Mouse (Mus musculus): ENCODE measurements around the gene Agmat. TPM values are rescaled to one million over a fixed set of nuclear protein-coding genes. Genes with fewer than 3 reads are reported as not detected.

Gene Agmat
- polyA plus RNA-seq, 1 experiment from 2014 or later = not detected

GRCm38 (mm10) chr4:141741856-141742255 is 4.6 kb upstream of the Agmat start:
- ATAC-seq (ENCODE audit: low FRiP score) = no peak

GRCm38 (mm10) chr4:141742381-141742780 is 4.1 kb upstream of the Agmat start:
- 92% methylated on average over 4 of the region's 4 CpGs for WGBS
- Histone ChIP-seq H3K4me3 (replicated peaks) (no peak overlapping the region), H3K4me1 (no peaks in the 10 kb centered on the region), H3K27ac (no peak overlapping the region), H3K4me2 (no peak overlapping the region), H3K9ac (no peak overlapping the region), H3K9me3 (no peaks in the 10 kb centered on the region), H3K36me3 (replicated peaks) (no peaks in the 10 kb centered on the region), H3K27me3 (no peaks in the 10 kb centered on the region)
- ATAC-seq (ENCODE audit: low FRiP score) = no peak

More at GRCm38 (mm10) chr4:141741856-141742255, 4.6 kb upstream of the Agmat start:
- 71% methylated on average over 9 of the region's 9 CpGs for WGBS
- H3K27ac ChIP-seq = no peak overlapping the region
- H3K9ac ChIP-seq = no peak overlapping the region
- H3K4me3 ChIP-seq (replicated peaks) = no peak overlapping the region
- no peaks in the 10 kb centered on the region for H3K9me3 ChIP-seq
- no peak overlapping the region for H3K4me2 ChIP-seq
- H3K4me1 ChIP-seq = no peaks in the 10 kb centered on the region
- H3K27me3 ChIP-seq = no peaks in the 10 kb centered on the region
- no peaks in the 10 kb centered on the region for H3K36me3 ChIP-seq (replicated peaks)

DNA sequence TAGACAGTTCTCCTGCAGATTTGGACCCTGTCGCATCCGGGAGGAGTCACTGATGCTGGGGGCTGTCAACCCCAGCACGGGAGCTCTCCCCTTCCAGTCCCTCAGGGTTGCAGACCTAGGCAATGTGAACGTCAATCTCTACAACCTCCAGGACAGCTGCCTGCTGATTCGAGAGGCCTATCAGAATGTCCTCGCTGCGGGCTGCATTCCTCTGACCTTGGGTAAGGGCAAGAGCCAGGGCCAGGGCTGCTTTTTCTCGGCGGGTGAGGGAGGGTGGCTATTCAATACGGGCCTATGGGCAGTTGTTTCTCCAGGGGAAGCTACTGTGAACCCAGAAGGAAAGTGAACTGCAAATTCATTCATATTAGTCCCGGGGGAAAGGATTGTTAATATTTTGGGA is 3.1 kb downstream of the Agmat start:
- no peaks in the 10 kb centered on the region for H3K4me1 ChIP-seq
- no peaks in the 10 kb centered on the region for H3K36me3 ChIP-seq (replicated peaks)
- WGBS = 47% methylated on average over 11 of the region's 11 CpGs
- H3K4me2 ChIP-seq = no peak overlapping the region
- no peak overlapping the region for H3K27ac ChIP-seq
- 0 out of 2 replicates have a peak, but pooled peaks cover 3% of the 10 kb centered on the region for H3K27me3 ChIP-seq
- no peak for ATAC-seq (ENCODE audit: low FRiP score)
- no peaks in the 10 kb centered on the region for H3K9me3 ChIP-seq
- no peak overlapping the region for H3K9ac ChIP-seq
- H3K4me3 ChIP-seq (replicated peaks) = no peak overlapping the region

GRCm38 (mm10) chr4:141750826-141751225 is 4.4 kb downstream of the Agmat start:
- no peak overlapping the region for H3K9ac ChIP-seq
- no peaks in the 10 kb centered on the region for H3K4me1 ChIP-seq
- H3K36me3 ChIP-seq (replicated peaks) = no peaks in the 10 kb centered on the region
- no peak for ATAC-seq (ENCODE audit: low FRiP score)
- H3K4me3 ChIP-seq (replicated peaks) = no peak overlapping the region
- no peak overlapping the region for H3K27ac ChIP-seq
- 0 out of 2 replicates have a peak, but pooled peaks cover 3% of the 10 kb centered on the region for H3K27me3 ChIP-seq
- no peak overlapping the region for H3K4me2 ChIP-seq
- H3K9me3 ChIP-seq = no peaks in the 10 kb centered on the region
- WGBS = 68% methylated on average over 3 of the region's 3 CpGs

- Histone ChIP-seq H3K27ac (no peak overlapping the region), H3K4me3 (replicated peaks) (no peak overlapping the region), H3K9me3 (no peaks in the 10 kb centered on the region), H3K27me3 (0 out of 2 replicates have a peak, but pooled peaks cover 3% of the 10 kb centered on the region), H3K36me3 (replicated peaks) (no peaks in the 10 kb centered on the region), H3K9ac (no peak overlapping the region), H3K4me2 (no peak overlapping the region), H3K4me1 (no peaks in the 10 kb centered on the region)
- 56% methylated on average over 4 of the region's 4 CpGs for WGBS
- no peak for ATAC-seq (ENCODE audit: low FRiP score)
These were observed 5.1 kb downstream of the Agmat start for GRCm38 (mm10) chr4:141751419-141752075.

- Histone ChIP-seq H3K27me3 (0 out of 2 replicates have a peak, but pooled peaks cover 3% of the 10 kb centered on the region), H3K9me3 (no peaks in the 10 kb centered on the region), H3K27ac (no peak overlapping the region), H3K36me3 (replicated peaks) (no peaks in the 10 kb centered on the region), H3K9ac (no peak overlapping the region), H3K4me2 (no peak overlapping the region), H3K4me1 (no peaks in the 10 kb centered on the region), H3K4me3 (replicated peaks) (no peak overlapping the region)
- ATAC-seq (ENCODE audit: low FRiP score) = no peak
- 18% methylated on average over 4 of the region's 4 CpGs for WGBS
These were observed 5.6 kb downstream of the Agmat start for GRCm38 (mm10) chr4:141752076-141752421.

GRCm38 (mm10) chr4:141755375-141755930 is 9.0 kb downstream of the Agmat start:
- Histone ChIP-seq H3K4me3 (replicated peaks) (no peak overlapping the region), H3K4me1 (no peaks in the 10 kb centered on the region), H3K4me2 (no peak overlapping the region), H3K27ac (no peak overlapping the region), H3K27me3 (no peaks in the 10 kb centered on the region), H3K36me3 (replicated peaks) (no peaks in the 10 kb centered on the region), H3K9ac (no peak overlapping the region), H3K9me3 (no peaks in the 10 kb centered on the region)
- no peak for ATAC-seq (ENCODE audit: low FRiP score)
- WGBS = 88% methylated on average over 19 of the region's 19 CpGs

DNA sequence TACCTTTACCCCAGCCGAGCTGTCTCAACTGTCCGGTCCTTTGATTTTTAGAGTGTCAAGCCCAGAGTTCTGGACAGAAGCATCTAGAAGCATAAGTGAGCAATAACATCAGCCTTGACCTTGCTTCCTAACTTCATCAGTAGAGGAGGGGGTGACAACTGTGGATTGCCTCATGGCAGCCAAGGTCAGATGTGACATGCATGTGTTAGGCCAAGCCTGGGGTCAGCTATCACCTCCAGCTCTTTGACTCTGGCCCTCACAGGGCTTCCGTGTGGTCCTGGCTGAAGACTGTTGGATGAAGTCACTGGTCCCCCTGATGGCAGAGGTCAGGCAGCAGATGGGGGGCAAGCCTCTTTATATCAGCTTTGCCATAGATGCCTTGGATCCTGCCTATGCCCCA is 10.7 kb downstream of the Agmat start:
- Histone ChIP-seq H3K4me3 (replicated peaks) (no peak overlapping the region), H3K4me1 (no peaks in the 10 kb centered on the region), H3K4me2 (no peak overlapping the region), H3K27me3 (no peaks in the 10 kb centered on the region), H3K9me3 (no peaks in the 10 kb centered on the region), H3K9ac (no peak overlapping the region), H3K27ac (no peak overlapping the region), H3K36me3 (replicated peaks) (peaks cover 14% of the 10 kb centered on the region)
- no peak for ATAC-seq (ENCODE audit: low FRiP score)
- 92% methylated on average over 3 of the region's 3 CpGs for WGBS

GRCm38 (mm10) chr4:141758874-141759542 is 12.5 kb downstream of the Agmat start:
- no peak for ATAC-seq (ENCODE audit: low FRiP score)
- H3K9ac ChIP-seq = no peak overlapping the region
- no peaks in the 10 kb centered on the region for H3K27me3 ChIP-seq
- WGBS = 78% methylated on average over 6 of the region's 6 CpGs
- H3K4me2 ChIP-seq = no peak overlapping the region
- H3K4me1 ChIP-seq = no peaks in the 10 kb centered on the region
- no peaks in the 10 kb centered on the region for H3K9me3 ChIP-seq
- no peak overlapping the region for H3K4me3 ChIP-seq (replicated peaks)
- H3K27ac ChIP-seq = no peak overlapping the region
- peaks cover 33% of the 10 kb centered on the region for H3K36me3 ChIP-seq (replicated peaks)

GRCm38 (mm10) chr4:141760942-141761341 is 14.5 kb downstream of the Agmat start:
- Histone ChIP-seq H3K36me3 (replicated peaks) (peaks cover 49% of the 10 kb centered on the region), H3K9ac (no peak overlapping the region), H3K4me1 (no peaks in the 10 kb centered on the region), H3K4me2 (no peak overlapping the region), H3K4me3 (replicated peaks) (no peak overlapping the region), H3K27me3 (no peaks in the 10 kb centered on the region), H3K27ac (no peak overlapping the region), H3K9me3 (no peaks in the 10 kb centered on the region)
- 82% methylated on average over 4 of the region's 4 CpGs for WGBS
- no peak for ATAC-seq (ENCODE audit: low FRiP score)

DNA sequence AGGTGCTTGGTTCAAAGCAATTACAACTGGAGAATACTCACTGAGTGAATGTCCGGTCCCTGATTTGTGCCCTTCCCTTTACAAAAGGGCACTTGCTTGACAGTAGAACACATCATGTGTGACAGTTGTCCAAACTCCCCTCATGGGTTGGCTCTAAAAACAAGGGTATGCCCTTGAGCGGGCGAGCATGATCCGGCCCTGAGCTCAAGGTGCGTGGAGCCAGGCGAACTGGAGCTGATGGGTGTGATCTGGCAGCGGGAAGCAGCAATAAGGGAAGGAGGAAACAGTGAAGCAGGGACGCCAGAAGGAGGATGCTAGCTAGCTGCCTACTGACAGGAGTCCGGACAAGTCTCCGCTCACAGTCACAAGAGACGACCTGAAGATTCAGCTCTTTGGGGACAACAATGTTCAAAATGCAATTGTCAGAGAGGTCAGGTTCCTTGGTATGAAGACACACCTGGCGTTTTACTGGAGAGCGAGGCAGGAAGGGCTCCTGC is 15.7 kb downstream of the Agmat start:
- no peaks in the 10 kb centered on the region for H3K27me3 ChIP-seq
- 93% methylated on average over 13 of the region's 13 CpGs for WGBS
- no peaks in the 10 kb centered on the region for H3K9me3 ChIP-seq
- no peak overlapping the region for H3K27ac ChIP-seq
- H3K9ac ChIP-seq = no peak overlapping the region
- H3K4me2 ChIP-seq = no peak overlapping the region
- no peak overlapping the region for H3K4me3 ChIP-seq (replicated peaks)
- no peak for ATAC-seq (ENCODE audit: low FRiP score)
- no peaks in the 10 kb centered on the region; the same call in 1 of the 2 replicates for H3K4me1 ChIP-seq
- H3K36me3 ChIP-seq (replicated peaks) = peaks cover 61% of the 10 kb centered on the region

DNA sequence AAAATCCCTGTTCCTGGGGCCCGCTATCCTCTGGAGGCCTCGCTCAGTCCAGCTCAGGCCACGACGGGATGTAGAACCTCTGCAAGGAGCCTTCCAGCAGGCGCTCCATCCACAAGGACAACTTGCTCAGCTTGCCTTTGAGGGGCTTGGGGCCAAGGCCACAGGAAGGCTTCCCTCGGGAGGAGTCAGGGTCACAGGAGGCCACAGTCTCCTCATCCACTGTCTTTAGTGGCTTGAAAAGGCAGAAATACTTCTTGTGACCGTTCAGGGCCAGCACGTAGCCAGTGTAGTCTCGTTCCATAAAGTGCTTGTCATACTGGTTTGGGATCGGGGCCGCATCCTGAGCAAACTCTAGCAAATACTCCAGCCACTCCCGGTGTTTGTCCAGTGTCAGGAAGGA is 17.0 kb downstream of the Agmat start:
- H3K9ac ChIP-seq = no peak overlapping the region
- no peaks in the 10 kb centered on the region; the same call in 1 of the 2 replicates for H3K4me1 ChIP-seq
- no peak overlapping the region for H3K4me2 ChIP-seq
- H3K27ac ChIP-seq = no peak overlapping the region
- ATAC-seq (ENCODE audit: low FRiP score) = no peak
- WGBS = 95% methylated on average over 12 of the region's 12 CpGs
- no peaks in the 10 kb centered on the region for H3K9me3 ChIP-seq
- H3K36me3 ChIP-seq (replicated peaks) = peaks cover 74% of the 10 kb centered on the region
- no peaks in the 10 kb centered on the region for H3K27me3 ChIP-seq
- H3K4me3 ChIP-seq (replicated peaks) = no peak overlapping the region
